Mouse (Mus musculus) heart, adult 18-20 months (tissue): ENCODE measurements around the gene Flnc. TPM values are rescaled to one million over a fixed set of nuclear protein-coding genes. Genes with fewer than 3 reads are reported as not detected.

Experiments used
- DNase-seq, 2 experiments: peaks; one replicate each; pipeline ENCODE4 v3.0.0; 2021 to 2022; ENCODE audit warnings: mixed read lengths in 1 of 2
- total RNA-seq, 2 experiments: library from RNA; stranded (reverse); gene quantifications; 2 replicates each; pipeline ENCODE4 v1.2.3; 2021

The Flnc gene
- total RNA-seq, 2 experiments from 2014 or later, result 215 to 222 TPM

DNA sequence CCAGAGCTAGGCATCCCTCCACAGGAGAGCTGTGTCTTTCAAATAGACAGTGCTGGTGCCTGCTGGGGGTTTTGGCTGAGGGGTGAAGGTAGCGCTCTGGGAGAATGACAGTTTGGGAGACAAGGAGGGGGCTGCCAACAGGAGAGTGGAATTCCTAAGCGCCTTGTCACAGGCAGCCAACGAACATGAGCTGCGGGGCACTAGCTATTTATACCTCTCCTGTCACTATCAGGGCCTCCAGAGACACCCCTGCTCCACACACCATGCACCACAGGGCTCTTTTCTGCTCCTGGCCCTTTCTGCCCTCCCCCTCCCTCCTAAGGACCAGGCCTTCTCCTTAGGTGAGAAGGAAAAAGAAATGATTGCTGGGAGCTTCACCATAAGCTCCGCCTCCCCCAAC is 1.6 kb upstream of the Flnc start:
- DNase-seq, result peak; percentile 60 to 78

DNA sequence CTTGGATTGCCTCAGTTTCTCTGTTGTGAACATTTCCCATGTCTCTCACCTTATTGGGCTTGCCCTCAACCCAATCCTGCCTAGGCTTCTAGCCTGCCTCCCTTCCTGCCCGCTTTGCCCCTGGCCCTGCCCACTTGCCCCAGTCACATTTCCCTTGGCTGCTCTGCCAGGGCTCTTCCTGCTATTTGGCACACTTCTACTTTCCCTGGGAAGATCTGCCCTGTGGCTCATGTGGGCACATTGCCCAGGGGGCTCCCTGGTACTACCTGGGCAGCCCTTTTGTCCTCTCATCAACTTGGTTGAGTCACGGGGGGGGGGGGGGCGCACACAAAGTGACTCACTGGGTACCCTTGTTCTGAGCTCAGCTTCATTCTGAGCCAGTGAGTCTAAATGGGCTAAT is 900 bp upstream of the Flnc start:
- DNase-seq, result peak; percentile 59 to 60

DNA sequence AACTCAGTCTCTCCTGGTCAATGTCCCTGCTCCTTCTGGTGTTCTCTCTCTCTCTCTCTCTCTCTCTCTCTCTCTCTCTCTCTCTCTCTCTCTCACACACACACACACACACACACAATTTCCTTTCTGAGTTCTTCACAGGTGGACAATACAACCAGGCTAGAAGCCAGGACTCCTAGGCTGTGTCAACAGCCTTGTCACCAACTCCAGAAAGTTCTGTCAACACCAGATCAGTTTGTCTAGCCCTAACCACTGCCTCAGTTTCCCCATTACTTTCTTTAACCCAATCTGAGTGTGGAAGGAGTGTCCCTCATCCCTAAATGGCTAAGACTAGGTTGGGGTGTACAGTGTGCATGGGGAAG is 399 bp upstream of the Flnc start:
- DNase-seq, result no peak

DNA sequence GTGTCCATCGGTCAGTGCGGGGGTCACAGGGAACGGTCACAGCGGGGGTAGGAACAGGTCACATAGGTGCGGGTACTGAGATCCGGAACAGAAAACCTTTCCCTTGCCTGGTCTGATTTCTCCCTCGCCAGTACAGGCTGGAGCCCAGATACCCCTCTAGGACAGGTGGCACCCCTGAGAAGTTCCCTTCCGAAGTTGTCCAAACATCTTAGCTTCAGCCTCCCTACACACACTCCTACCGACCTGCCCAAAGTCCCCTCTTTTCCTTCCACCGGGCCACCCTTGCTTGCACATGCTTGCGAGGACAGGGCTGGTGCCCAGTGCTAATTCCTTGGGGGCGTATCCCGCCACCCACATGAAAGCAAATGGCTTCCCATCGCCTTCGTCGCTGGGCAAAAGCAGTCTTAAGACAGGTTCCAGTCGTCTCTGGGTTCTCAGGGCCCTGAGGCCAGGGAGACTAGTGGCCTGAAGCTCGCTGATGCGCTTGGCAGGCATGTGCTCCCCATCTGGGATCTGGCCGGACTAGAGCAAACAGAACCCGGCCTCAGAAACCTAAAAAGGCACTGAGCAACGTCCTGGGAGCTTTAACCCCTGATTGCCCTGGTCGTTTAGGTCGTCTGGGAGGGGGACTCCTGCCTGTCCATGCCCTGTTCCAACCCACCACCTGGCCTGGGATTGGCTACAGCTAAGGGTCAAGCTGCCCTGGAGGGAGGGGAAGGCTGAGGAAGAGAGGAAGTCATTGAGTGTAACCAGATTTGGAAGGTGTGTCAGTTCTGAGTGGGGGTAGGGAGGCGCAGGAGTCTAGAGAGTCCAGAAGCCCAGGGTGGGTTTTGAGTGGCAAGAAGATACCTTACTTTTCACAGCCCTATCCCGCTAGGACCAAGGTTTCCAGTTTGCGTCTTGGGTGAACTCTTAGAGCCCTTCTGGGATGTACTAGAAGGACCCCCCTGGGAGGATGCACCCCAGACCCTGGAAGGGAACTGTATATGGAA is 1.0 kb downstream of the Flnc start:
- DNase-seq, result peak; percentile 79 to 86

DNA sequence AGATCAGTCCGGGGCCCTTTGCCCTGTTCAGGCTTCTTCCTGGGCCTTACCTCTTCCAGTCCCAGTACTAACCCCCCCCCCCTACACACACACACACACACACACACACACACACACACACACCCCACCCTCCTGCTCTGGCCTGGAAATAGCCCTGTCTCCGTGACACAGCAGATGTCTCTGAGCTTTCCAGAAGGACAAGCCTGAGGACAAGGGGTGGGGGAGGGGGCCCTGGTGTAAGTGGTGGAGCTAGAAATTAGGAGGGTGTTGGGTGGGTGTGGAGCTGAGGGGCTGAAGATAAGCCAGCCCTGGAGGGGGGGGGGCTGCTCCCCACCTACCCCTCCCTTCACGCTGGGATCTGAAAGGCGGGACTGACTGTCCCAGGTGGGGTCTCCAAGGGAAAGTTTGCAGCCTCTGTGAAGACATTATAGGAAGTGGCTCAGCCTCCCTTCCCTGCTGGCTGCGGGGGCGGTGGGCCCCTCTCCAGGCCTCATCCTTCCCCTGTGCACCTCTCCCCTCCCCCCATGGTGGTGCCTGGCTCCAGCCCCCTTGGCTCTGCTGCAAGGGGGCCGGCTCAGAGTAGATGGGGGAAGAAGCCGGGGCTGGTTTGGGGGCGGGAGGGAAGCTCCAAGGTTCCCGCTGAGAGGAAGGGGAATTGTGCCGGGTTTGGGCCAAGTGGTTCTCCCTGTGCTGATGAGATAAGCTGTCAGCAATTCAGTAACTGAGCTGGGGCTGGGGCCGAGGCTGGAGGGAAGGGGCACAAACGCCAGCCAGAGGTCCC is 2.0 kb downstream of the Flnc start:
- DNase-seq, result peak; percentile 60 to 61

DNA sequence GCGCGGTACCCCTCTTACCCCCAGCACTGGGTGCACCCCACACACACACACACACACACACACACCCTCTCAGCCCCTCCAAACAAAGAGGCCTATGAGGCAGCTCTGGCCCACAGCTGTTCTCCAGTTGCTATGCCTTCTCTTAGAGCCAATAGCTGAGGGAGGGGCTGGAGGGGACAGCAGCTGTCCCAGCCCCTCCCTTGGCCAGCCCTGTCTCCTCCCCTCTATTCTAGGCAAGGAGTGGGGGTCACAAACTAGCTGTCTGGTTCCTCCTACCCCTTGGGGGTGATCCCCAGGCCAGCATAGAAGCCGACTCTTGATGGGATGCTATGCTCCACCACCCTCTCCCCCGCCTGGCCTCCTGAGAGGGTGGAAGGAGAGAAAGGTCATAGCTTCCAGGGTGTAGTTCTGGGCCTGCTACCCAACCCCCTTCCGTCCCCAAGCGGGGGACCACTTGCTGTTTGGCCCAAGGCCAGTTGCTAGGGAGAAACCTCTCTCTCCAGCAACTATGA is 2.9 kb downstream of the Flnc start:
- peak; percentile 56 to 60 for DNase-seq

DNA sequence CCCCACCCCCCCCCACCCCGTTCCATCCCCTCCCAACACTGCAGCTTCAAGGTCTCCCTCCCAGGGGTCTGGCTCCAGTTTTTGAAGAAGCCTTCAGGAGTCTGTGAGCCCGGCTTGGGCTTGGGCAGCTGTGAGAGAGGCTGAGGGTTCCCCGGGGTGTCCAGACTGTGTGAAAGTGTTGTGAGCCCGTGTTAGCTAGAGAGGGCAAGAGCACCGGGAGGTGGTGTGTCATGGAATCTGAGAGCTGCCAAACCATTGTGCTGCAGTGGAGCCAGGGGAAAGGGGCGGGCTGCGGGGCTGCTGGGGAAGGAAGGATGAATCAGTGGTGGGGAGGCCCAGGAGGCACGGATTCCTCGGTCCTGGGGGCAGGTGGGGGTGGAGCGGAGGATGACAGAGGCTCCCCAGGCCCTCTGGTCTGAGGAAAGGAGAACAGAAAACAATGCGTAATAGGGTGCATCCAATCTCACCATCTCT is 3.4 kb downstream of the Flnc start:
- peak; percentile 78 to 82 for DNase-seq

DNA sequence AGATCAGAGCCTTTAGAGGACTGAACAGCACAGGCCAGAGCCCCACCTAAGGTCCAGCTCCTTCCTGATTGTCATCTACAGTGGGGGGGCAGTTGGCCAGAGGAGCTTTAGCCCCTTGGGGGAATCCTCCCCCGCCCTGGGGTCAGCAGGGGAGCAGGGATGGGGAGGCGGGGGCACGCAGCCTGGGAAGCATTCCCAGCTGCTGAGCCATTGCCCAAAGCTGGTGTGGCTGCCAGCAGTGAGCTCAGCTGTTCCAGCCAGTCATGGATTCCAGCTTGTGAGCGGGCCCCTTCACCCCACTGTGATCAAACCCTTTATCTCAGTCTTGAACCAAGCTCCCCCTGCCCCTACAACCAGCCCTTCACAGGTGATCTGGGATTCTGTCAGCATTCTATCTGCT is 6.2 kb downstream of the Flnc start:
- DNase-seq, result peak; percentile 55 to 57

DNA sequence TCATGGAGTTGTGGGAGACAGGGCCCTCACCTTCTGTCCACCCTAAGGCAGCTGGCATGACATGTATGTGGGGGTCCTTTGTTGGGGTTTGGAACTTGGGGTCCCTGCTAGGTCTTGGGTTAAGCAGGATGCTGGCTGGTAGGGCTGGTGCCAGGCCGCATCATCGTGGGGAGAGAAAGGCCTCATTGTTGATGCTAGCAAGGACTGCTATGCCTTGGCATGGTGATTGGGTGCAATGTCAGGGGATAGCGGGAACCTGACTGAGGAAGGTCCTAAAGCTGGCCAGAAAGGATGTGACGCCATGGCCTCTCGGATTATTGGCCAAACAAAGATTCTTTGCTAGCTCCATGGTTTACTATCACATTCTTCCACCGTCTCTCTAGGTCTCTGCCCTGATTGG is 6.7 kb downstream of the Flnc start:
- no peak for DNase-seq

DNA sequence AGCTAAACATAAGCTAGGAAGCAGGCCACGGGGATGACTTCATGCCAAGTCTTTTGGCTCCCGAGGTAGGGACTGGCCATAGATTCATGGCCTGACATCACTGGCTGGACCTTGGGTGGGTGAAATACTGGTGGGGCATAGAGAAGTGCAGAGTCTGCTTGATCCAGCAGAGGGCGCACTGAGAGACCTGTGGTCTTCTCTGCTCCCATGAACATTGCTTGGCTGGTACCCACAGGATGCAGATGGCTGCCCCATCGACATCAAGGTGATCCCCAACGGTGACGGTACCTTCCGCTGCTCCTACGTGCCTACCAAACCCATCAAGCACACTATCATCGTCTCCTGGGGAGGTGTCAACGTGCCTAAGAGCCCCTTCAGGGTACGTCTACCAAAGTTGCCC is 11.7 kb downstream of the Flnc start:
- DNase-seq, result peak; percentile 24 to 59

DNA sequence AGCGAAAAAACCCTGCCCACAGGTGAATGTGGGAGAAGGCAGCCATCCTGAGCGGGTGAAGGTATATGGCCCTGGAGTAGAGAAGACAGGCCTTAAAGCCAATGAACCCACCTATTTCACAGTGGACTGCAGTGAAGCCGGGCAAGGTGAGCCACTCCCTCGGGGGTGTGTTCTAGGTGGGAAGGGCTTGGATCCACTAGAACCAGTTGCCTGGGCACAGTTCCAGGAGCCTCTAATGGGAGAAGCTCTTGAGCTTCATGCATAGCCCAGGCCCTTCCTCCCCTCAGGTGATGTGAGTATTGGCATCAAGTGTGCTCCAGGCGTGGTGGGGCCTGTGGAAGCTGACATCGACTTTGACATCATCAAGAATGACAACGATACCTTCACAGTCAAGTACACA is 12.3 kb downstream of the Flnc start:
- peak in 1 of 2 experiments; percentile 30 for DNase-seq

DNA sequence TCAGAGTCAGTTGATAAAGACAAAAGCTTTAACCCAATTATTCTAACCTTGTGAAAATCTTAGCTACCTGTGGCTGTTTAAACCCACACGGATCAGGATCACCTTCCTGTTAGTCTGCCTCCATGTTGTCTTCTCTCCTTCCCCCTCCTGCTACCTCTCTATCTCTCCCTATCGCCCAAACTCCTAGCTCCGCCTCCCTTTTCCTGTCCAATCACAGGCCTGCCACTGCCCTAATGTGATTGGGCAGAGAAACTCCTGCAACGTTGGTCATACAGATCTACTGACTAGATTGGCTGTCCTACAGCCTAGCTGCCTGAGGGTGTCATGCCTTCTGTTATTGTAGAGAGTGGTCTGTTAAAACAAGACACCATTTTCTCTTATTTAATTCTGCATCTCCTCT is 16.8 kb downstream of the Flnc start:
- no peak for DNase-seq

DNA sequence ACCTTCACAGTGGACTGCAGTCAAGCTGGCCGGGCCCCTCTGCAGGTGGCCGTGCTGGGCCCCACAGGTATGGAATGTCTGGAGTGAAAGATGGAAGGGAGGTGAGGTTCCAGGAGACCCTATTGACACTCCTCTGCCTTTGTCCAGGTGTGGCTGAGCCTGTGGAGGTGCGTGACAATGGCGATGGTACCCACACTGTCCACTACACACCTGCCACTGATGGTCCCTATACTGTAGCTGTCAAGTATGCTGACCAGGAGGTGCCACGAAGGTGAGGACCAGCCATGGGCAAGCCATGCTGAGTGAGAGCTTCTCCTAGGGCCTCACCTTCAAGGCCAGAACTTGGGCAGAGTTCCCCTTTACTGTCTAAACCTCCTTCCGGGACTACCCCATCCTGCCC is 17.6 kb downstream of the Flnc start:
- no peak for DNase-seq

DNA sequence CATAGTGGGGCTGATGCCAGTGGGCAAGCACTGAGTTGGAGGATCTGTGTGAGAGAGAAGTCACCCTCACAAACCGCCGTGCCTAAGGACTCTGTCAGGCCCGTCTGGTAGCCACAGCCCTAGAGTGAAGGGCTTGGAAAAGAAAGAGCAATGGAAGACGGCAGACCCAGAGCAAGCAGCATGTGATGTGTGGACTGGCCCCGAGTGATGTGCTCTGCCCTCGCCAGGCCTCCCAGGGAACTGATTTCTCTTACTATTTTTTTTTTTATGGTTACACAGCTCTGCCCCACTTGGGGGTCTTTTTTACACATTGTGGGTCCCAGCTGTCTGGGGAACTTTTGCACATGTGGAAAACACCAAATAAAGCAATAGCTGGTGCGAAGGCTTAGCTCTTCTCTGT is 28.4 kb downstream of the Flnc start:
- DNase-seq, result no peak

DNA sequence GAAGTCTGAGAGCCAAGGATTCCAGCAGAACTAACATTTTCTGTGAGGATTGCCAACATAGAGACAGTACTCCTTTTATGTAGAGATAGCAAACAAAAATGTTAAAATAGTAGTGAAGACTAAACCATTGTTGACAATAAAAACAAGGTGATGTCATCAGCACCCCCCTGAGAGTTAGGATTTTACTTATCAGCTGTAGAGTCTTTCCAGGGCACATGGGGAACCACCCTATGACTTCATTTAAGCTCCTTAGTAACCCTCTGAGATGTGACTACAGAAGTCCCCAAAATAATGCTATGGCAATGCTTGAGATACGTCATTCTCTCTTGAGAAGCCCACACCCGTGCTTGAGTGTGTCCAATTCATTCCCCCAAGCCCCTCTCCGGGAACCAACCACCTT is 30.3 kb downstream of the Flnc start:
- DNase-seq, result no peak

DNA sequence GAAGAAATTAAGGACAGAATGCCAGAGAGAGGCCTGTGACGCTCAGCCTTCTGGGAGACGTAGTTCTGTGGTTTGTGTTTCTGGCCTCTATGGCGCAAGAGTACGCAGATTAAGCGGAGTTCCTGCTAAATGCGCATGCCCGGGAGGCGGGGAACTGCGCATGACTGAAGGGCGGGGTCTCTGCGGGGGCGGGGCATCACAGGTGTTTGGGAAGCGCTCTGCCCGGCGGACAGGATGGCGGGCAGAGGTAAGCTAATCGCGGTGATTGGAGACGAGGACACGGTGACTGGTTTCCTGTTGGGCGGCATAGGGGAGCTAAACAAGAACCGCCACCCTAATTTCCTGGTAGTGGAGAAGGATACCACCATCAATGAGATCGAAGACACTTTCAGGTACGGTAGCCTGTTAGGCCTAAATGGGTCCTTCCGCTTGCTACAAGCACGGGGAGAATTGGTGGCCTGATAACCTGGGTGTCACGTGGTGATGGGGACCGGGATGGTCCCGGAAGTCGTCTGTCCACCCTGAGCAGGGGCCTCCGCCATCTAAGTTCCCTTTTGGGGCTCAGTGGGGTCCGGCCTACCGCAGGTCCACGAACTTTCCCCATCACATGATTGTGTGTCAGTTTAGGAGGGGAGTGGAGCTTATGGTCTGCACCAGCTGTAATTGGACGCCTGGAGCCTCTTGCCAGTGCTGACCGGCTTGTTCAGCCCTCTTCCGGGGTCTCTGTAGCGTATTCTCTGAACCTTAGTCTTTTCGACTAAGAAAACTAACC is 34.7 kb downstream of the Flnc start, which contains the start of gene Atp6v1f:
Atp6v1f (plus strand) TSS at position 136 of the 772 bp plus-strand sequence.
- DNase-seq, result peak; percentile 93 to 95

DNA sequence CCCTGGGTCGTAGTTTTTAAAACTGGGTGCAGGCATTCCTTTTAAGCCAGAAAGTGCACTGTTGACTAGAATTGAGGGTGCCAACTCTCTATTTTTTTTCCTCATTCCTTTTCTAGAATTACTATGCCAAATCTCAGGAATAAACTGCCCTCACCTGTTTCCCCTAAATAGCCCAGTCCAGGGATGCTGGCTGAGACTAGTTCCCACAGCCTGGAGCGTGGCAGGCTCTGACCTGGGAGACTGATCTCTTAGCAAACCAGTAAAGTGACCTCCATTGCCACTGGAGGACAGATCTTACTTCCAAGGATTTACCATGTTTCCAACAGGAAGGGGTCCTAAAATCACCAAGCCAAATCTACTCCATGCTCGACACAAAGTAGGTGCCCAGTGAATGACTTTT is 35.8 kb downstream of the Flnc start:
- no peak for DNase-seq

DNA sequence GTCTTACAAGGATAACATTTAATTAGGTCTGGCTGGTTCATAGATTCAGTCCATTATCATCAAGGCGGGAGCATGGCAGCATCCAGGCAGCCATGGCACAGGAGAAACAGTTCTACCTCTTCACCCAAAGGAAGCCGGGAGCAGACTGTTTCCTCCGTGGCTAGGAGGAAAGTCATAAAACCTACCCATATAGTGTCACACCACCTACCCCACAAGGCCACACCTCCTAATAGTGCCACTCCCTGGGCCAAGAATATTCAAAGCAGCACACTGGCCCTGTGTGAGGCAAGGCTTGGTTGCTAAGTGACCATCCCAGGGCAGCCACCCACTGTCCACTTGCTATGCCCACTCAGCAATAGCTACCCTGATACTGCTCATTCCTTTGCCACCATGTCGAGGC is 38.1 kb downstream of the Flnc start, which contains the start of gene Atp6v1fnb:
Atp6v1fnb (plus strand) TSS at position 301 of the 400 bp plus-strand sequence.
- no peak for DNase-seq

DNA sequence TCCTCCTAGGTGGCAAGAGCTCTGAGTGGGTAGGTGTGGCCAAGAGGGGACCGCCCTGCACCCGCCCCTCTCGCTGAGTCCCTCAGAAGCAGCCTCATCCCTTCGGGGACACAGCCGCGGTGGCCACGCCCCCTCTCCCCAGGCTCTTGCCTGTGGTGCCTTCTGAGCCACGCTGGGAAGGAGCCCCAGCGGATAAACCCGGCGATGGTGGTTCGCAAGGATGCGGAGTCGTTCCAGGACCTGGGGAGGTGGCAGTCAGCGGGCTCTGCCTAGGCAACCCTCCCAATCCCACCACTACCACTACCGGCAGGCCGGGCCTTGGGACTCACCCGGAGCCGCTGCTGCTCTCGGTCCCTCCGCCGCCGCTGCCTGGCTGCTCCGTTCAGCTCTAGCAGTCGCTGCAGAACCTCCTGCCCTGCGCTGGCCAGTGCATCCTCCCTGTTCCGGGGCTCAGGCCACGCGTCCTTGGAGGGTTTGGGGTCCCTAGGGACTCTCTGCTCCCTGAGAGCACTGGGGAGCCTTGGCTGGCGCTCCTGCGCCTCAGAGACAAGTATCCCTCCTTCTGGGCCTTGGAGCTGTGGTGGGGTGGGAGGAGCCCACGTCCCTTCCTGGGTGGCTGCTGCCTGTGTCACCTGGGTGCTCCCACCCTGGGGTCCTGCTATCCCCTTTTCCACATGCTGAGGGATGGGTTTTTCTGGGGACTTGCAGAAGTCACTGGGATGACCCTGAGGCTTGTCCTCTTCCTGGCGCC is 41.1 kb downstream of the Flnc start:
- DNase-seq, result peak; percentile 72 to 81

DNA sequence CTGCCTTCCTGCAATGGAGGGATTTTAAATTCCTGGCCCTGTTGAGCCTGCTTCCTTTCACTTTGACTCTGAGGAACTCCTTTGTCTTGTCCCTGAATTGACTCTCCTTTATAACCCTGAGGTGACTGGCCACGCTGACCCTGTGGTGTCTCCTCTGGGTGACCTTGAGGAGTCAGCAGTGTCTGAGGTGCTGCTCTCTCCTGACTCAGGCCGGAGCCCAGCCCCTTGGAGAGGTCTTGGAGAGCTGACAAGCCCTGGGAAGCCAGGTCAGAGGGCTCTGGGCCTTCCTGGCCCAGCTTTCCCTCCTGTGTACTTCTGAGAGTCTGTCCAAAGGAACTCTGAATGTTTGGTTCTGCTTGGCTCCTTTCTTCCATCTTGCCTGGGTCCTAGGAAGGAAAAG is 41.7 kb downstream of the Flnc start:
- no peak for DNase-seq

DNA sequence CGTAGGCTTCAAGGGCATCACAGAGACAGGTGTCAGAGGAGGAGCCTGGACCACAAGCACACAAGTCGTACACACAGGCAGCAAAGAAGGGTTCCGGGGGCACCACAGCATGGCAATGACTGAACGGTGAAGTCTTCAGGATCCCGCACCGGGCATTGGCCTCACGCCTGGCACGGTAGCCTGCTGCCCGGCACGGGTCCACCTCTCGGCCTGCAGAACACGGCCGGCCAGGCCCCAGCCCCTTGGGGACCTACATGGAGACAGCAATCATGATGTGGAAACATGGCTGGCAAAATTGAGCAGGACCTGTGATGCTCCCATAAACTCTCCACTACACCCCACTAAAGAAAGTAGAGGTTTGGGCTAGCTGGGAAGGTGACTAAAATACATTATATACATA is 49.6 kb downstream of the Flnc start:
- DNase-seq, result no peak
